Mouse (Mus musculus): ENCODE data around the gene Ube2cbp. TPM values are rescaled to one million over a fixed set of nuclear protein-coding genes. Genes with fewer than 3 reads are reported as not detected.

The Ube2cbp gene
- polyA plus RNA-seq, 1 experiment from 2014 or later: 9.7 TPM

DNA sequence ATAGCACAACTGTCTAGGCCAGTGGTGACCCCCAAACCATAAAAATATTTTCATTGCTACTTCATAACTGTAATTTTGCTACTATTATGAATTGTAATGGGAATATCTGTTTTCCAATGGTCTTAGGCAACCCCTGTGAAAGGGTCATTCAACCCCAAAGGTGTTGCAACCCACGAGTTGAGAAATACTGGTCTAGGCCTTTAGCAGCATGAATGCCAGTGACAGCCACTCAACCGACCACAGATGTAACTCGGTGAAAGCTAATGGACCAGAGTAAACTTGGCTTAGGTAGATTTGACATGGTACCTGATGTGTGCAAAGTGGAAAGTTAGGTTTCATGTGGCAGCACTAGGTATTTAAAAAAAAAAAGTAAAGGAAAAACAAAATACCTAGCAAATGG is 108.9 kb downstream of the Ube2cbp start:
- Histone ChIP-seq H3K4me3 (no peak overlapping the region), H3K36me3 (no peaks in the 10 kb centered on the region), H3K9me3 (no peaks in the 10 kb centered on the region), H3K4me1 (replicated peaks) (no peaks in the 10 kb centered on the region; the same call in 1 of the 2 replicates), H3K9ac (no peak overlapping the region), H3K27me3 (no peaks in the 10 kb centered on the region), H3K27ac (replicated peaks) (no peak overlapping the region), H3K4me2 (no peak overlapping the region)
- ATAC-seq (ENCODE audit: low read depth): no peak
- WGBS: 82% methylated on average over 3 of the region's 3 CpGs

DNA sequence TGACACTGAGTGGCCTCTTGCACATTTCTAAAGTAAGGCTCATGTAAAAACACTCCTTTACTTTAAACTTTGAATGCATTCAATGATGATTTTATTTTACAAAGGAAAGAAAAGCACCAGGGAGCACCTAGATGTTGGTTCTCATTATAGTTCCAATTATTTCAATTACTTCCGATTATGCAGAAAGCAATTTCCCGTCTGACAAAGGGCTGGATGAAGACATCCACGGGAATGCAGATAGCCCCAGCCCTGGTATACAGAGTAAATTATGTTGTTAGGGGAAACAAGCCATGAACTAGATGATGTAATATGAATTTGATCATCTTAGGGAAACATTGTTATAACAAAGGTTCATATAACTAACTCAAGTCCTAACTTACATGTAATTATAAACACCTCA is 113.3 kb downstream of the Ube2cbp start:
- Histone ChIP-seq H3K4me3 (no peak overlapping the region), H3K4me1 (replicated peaks) (no peaks in the 10 kb centered on the region), H3K4me2 (no peak overlapping the region), H3K36me3 (no peaks in the 10 kb centered on the region), H3K9me3 (no peaks in the 10 kb centered on the region), H3K27me3 (no peaks in the 10 kb centered on the region), H3K27ac (replicated peaks) (no peak overlapping the region), H3K9ac (no peak overlapping the region)
- WGBS: 66% methylated on average over 3 of the region's 3 CpGs
- 0 out of 2 replicates have a peak, but pooled peaks have one; percentile 36 for ATAC-seq (ENCODE audit: low read depth)

DNA sequence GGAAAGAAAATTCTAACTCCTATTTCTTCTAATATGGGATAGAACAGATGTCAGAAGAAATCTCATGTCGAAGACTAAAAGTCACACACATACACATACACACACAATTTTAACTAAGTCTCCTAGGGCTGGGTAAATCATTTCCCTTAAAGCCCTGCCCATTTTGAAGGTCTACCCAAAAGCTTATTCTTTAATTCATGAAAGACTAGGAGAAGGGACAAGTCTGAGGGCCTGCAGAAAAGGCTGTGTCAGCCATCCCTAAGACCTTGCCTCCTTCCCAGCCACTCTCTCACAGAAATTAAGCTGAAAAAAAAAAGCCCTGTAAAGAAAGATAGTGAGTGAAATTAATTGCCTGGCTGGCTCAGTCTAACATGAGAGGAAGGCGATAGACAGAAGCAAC is 128.0 kb downstream of the Ube2cbp start:
- H3K4me1 ChIP-seq (replicated peaks): no peaks in the 10 kb centered on the region
- H3K36me3 ChIP-seq: no peaks in the 10 kb centered on the region
- no peak overlapping the region for H3K4me2 ChIP-seq
- WGBS: 84% methylated on average over 2 of the region's 2 CpGs
- H3K27me3 ChIP-seq: no peaks in the 10 kb centered on the region
- no peak overlapping the region for H3K4me3 ChIP-seq
- H3K9me3 ChIP-seq: no peaks in the 10 kb centered on the region
- no peak overlapping the region for H3K27ac ChIP-seq (replicated peaks)
- ATAC-seq (ENCODE audit: low read depth): no peak
- no peak overlapping the region for H3K9ac ChIP-seq

DNA sequence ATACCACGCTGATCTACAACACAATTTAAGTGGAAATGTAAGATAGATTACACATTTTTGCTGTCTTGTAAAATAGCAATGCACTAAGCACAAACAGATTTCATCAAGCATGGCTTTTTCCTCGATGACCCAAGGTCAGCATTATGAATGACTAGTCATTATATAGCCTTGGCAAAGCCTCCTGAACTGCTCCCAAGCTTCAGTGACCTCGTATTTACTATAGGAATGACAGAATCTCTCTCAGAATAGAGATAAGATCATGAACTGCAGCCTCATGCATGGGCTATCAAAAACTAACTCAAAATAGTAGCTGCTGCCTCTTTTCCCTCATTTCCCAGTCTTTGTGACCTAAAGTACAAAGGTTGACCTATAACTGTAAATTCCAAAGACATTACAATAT is 128.4 kb downstream of the Ube2cbp start:
- Histone ChIP-seq H3K9ac (no peak overlapping the region), H3K27ac (replicated peaks) (no peak overlapping the region), H3K27me3 (no peaks in the 10 kb centered on the region), H3K9me3 (no peaks in the 10 kb centered on the region), H3K36me3 (no peaks in the 10 kb centered on the region), H3K4me1 (replicated peaks) (no peaks in the 10 kb centered on the region), H3K4me2 (no peak overlapping the region), H3K4me3 (no peak overlapping the region)
- ATAC-seq (ENCODE audit: low read depth): no peak
- WGBS: 75% methylated on average over 3 of the region's 3 CpGs

DNA sequence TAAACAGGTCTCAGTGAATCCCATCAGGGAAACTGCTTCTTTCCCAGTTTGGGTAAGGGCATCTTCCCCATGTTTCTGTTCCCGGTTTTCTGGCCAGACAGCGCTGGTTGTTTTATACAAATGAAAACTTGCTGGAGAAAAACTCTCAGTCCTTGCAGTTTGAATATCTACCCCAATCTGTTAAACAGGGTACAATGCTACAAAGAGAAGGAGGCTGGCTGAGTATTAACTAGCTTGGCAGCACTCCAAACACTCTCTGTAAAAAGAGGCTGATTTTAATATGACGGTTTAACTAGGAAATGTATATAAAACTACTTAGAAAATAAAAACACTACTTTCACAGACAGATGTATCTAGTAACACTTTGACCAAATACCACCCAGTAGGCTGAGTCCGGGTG is 129.2 kb downstream of the Ube2cbp start:
- H3K9me3 ChIP-seq: no peaks in the 10 kb centered on the region
- no peaks in the 10 kb centered on the region for H3K36me3 ChIP-seq
- no peak overlapping the region for H3K4me3 ChIP-seq
- H3K4me1 ChIP-seq (replicated peaks): no peaks in the 10 kb centered on the region
- no peak overlapping the region for H3K9ac ChIP-seq
- no peak overlapping the region for H3K27ac ChIP-seq (replicated peaks)
- ATAC-seq (ENCODE audit: low read depth): no peak
- no peaks in the 10 kb centered on the region for H3K27me3 ChIP-seq
- no peak overlapping the region for H3K4me2 ChIP-seq
- WGBS: 78% methylated on average over 4 of the region's 4 CpGs

DNA sequence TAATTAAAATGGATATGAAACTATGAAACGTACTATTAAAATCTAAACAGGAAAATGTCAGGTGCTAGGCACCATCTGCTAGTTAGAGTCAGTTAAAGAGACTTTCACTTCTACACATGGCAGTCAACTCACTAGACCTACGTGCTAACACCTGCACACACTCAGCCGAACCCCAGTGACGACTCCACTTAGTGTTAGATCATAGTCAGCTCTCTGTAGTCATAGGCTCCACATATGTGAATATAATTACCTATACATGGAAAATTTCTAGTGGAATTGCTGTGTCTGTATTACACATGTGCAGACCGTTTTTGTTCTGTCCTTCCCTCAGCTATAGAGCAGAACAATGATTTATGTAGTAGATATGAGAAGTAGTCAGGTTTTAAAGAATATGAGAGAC is 130.4 kb downstream of the Ube2cbp start:
- no peaks in the 10 kb centered on the region for H3K9me3 ChIP-seq
- H3K27ac ChIP-seq (replicated peaks): no peak overlapping the region
- no peak overlapping the region for H3K4me3 ChIP-seq
- H3K4me1 ChIP-seq (replicated peaks): no peaks in the 10 kb centered on the region
- 90% methylated on average over 5 of the region's 5 CpGs for WGBS
- H3K36me3 ChIP-seq: no peaks in the 10 kb centered on the region
- H3K27me3 ChIP-seq: no peaks in the 10 kb centered on the region
- no peak overlapping the region for H3K9ac ChIP-seq
- ATAC-seq (ENCODE audit: low read depth): no peak
- H3K4me2 ChIP-seq: no peak overlapping the region

DNA sequence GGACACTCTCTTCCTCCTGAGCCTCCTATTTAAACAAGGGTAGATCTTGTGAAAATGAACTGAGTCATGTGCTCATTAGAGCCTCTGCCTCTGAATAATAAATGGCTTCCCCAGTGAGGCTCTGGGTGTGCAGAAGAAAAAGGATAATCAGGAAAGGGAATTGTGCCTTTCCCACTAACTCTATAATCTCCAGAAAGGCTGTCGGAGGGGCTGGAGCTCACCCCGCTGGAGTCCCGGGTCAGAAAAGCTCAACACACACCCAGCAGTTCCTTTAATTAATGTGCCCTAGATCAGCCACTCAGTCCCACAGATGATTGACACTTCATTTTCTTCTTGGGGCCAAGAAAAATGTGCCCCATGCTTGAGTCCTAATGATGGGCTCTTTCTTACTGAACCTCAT is 134.2 kb downstream of the Ube2cbp start:
- no peak overlapping the region for H3K27ac ChIP-seq (replicated peaks)
- H3K9ac ChIP-seq: no peak overlapping the region
- no peak for ATAC-seq (ENCODE audit: low read depth)
- no peaks in the 10 kb centered on the region for H3K36me3 ChIP-seq
- H3K4me3 ChIP-seq: no peak overlapping the region
- no peaks in the 10 kb centered on the region for H3K27me3 ChIP-seq
- no peak overlapping the region for H3K4me2 ChIP-seq
- 87% methylated on average over 3 of the region's 3 CpGs for WGBS
- no peaks in the 10 kb centered on the region for H3K4me1 ChIP-seq (replicated peaks)
- no peaks in the 10 kb centered on the region for H3K9me3 ChIP-seq

DNA sequence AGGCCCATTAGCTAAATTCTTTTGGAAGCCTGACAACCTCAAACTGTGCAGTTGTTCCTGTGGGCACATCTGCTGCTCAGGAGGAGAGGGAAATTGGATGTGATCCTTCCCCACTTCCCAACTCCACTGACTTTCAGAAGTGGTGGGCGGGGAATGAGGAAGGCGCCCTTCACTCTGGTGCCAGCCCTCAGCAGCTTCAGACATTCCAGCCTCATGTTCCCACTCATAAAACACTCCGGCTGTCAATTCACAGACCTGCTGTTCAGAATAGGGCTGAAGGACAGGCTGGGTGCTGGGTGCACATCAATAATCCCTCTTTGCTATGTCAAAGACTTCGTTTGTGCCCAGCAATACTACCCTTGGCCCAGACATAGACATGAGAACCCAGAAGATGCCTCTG is 136.5 kb downstream of the Ube2cbp start:
- H3K4me1 ChIP-seq (replicated peaks): no peaks in the 10 kb centered on the region
- H3K9me3 ChIP-seq: no peaks in the 10 kb centered on the region
- no peak overlapping the region for H3K4me3 ChIP-seq
- 70% methylated on average over 4 of the region's 4 CpGs for WGBS
- no peak for ATAC-seq (ENCODE audit: low read depth)
- no peak overlapping the region for H3K4me2 ChIP-seq
- no peaks in the 10 kb centered on the region for H3K36me3 ChIP-seq
- no peak overlapping the region for H3K27ac ChIP-seq (replicated peaks)
- no peaks in the 10 kb centered on the region for H3K27me3 ChIP-seq
- no peak overlapping the region for H3K9ac ChIP-seq

DNA sequence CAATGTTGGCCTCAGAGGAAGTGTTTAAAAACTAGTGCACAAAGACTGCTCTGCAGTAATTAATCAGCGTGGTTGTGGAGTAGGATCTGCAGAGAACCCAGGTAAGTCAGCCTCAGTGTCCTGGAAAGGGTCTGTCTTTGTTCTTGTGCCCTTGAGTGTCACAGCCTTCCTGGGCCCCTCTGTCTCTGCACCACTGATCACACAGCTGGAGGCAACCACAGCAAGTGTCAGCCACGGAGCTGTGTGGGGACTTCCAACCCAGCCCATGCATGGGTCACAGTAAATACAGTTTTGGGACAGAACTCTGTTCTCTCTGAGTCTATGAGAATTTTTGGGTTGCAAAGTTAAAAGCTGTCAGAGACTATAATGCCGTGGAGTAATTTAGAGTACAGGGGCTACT is 137.4 kb downstream of the Ube2cbp start:
- Histone ChIP-seq H3K4me2 (no peak overlapping the region), H3K27ac (replicated peaks) (no peak overlapping the region), H3K9ac (no peak overlapping the region), H3K27me3 (no peaks in the 10 kb centered on the region), H3K4me1 (replicated peaks) (no peaks in the 10 kb centered on the region), H3K36me3 (no peaks in the 10 kb centered on the region), H3K4me3 (no peak overlapping the region), H3K9me3 (no peaks in the 10 kb centered on the region)
- WGBS: 77% methylated on average over 3 of the region's 3 CpGs
- no peak for ATAC-seq (ENCODE audit: low read depth)

DNA sequence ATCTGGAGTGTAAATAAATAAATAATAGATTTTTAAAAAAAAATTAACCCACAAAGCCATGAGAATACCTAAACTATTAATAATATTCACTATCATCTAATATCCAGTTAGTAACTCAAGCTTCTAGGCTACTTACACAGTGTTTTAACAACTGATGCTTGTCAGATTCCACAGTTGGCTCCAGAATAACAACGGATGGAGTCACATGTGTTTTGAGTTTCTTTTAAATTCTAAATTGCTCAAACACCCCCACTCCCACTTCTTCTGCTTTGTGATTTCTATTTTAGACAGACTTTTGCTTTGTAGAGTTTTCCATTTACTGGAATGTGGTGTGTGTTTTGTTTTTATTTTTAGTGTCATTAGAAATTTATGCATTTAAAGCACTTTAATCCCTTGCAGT is 140.0 kb downstream of the Ube2cbp start:
- H3K36me3 ChIP-seq: no peaks in the 10 kb centered on the region
- no peak overlapping the region for H3K4me2 ChIP-seq
- H3K4me3 ChIP-seq: no peak overlapping the region
- H3K9ac ChIP-seq: no peak overlapping the region
- H3K9me3 ChIP-seq: no peaks in the 10 kb centered on the region
- H3K27ac ChIP-seq (replicated peaks): no peak overlapping the region
- no peaks in the 10 kb centered on the region for H3K27me3 ChIP-seq
- ATAC-seq (ENCODE audit: low read depth): no peak
- H3K4me1 ChIP-seq (replicated peaks): no peaks in the 10 kb centered on the region
- 79% methylated on average over 1 of the region's 1 CpGs for WGBS

DNA sequence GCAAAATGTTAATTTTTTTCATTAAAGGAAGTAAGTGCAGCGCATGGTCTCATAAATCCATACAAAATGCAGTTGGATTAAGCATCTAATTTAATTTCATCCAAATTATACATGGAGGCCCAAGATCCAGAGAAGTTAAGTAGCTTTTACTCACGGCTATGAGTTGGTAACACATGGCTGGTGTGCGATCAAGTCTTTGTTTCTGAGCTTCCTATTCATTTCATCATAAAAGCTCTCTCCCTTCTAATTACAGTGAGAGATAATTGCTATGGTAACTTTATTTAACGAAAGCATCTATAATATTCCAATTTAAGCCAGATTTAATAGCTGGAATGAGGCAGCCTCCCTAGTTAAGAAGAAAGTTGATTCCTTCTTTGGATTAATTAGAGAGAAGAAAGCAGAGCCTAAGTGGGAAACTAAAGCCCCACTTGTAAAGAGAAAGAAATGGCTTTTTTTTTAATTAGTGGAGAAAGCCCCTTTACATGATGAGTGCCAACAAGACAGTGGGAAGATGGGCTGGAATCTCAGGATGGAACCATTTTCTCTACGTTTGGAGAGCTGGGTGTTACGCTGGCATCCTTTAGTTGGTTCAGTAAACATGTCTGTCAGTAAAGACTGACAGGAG is 145.1 kb downstream of the Ube2cbp start:
- Histone ChIP-seq H3K9ac (no peak overlapping the region), H3K36me3 (no peaks in the 10 kb centered on the region), H3K27me3 (no peaks in the 10 kb centered on the region), H3K4me1 (replicated peaks) (no peaks in the 10 kb centered on the region), H3K27ac (replicated peaks) (no peak overlapping the region), H3K4me2 (no peak overlapping the region), H3K4me3 (no peak overlapping the region), H3K9me3 (no peaks in the 10 kb centered on the region)
- WGBS: 87% methylated on average over 6 of the region's 6 CpGs
- no peak for ATAC-seq (ENCODE audit: low read depth)

DNA sequence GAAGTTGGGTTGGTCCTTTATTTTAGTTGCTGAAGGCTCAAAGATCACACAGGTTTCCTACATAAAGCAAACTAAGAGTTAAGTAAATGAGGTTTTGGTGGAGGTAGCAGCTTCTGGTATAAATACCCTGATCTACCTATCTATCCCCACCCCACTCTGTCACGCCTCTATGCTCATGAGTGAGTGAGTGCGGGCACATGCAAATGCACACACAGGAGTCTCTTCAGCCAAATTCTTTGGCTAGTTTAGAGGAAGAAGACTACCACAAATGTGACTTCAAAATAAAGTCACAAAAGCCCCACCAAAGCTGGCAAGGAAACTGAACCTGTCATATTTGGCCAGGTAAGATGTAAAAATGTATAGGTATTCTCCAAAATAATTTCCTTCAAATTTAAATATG is 149.1 kb downstream of the Ube2cbp start:
- ATAC-seq (ENCODE audit: low read depth): no peak
- Histone ChIP-seq H3K36me3 (no peaks in the 10 kb centered on the region), H3K27me3 (no peaks in the 10 kb centered on the region), H3K9ac (no peak overlapping the region), H3K4me3 (no peak overlapping the region), H3K4me1 (replicated peaks) (no peaks in the 10 kb centered on the region), H3K9me3 (0 out of 2 replicates have a peak, but pooled peaks cover 8% of the 10 kb centered on the region), H3K4me2 (no peak overlapping the region), H3K27ac (replicated peaks) (no peak overlapping the region)
- WGBS: 89% methylated on average over 2 of the region's 2 CpGs

DNA sequence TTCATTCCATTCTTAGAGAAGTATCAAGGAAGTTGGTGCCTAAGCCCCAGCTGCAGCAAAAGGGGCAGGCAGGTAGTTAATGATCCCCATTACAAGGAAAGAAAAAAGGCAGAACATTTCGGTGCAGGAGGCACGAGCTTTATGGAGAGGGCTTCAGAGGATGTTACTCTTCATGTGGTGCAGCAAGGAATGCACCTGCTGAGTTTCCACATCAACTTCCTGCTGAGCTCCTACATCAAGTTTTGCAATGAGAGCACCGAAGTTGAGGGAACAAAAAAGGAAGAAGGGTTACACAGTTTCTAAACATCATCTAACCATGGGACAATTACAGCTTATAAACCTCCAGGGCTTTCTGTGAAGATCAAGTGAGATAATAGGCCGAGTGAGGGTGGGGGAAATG is 156.1 kb downstream of the Ube2cbp start:
- Histone ChIP-seq H3K4me3 (no peak overlapping the region), H3K36me3 (no peaks in the 10 kb centered on the region), H3K9me3 (0 out of 2 replicates have a peak, but pooled peaks cover 8% of the 10 kb centered on the region), H3K4me2 (no peak overlapping the region), H3K27me3 (no peaks in the 10 kb centered on the region), H3K9ac (no peak overlapping the region), H3K27ac (replicated peaks) (no peak overlapping the region), H3K4me1 (replicated peaks) (no peaks in the 10 kb centered on the region)
- ATAC-seq (ENCODE audit: low read depth): no peak
- WGBS: 12% methylated on average over 4 of the region's 4 CpGs
